Mouse (Mus musculus): ENCODE results near the gene Rapgef6. TPM values are rescaled to one million over a fixed set of nuclear protein-coding genes. Genes with fewer than 3 reads are reported as not detected.

Gene Rapgef6
- polyA plus RNA-seq, 1 experiment = 47.2 TPM

DNA sequence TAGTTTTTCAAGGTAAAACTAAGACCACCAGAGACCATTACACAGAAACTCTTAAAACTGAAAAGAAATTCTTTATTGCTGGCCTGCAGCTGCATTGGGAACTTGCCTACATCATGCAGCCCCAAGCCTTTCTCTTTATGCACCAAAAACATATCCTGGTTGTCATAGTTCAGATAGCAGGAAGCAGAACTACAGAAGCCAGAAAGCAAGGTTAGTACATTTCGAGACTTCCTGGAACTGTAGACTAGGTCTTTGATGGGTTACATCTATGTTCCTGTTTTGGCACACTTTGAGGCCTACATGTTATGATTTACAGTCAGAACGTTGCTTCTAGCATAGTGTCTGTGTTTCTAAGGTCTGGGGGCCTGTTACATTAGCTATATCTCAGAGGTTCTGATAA, 11.2 kb downstream of the Rapgef6 start:
- 3% methylated on average over 2 of the region's 2 CpGs for WGBS
- no peak overlapping the region for H3K4me3 ChIP-seq (ENCODE audit: extremely low read depth, insufficient read depth, insufficient read length)
- DNase-seq (ENCODE audit: low read depth in 1 of 2, low spot score in 2 of 2) = peak in 1 of 2 experiments; percentile 52
- H3K27ac ChIP-seq (ENCODE audit: insufficient read depth, low read length) = no peak overlapping the region
- no peaks in the 10 kb centered on the region for H3K36me3 ChIP-seq (ENCODE audit: control insufficient read depth, insufficient read depth, low read length)
- H3K4me1 ChIP-seq (ENCODE audit: control insufficient read depth, insufficient read depth, insufficient read length) = peaks cover 11% of the 10 kb centered on the region
- TF ChIP-seq CTCF (IDR thresholded peaks at IDR 0.05; ENCODE audit: extremely low read depth, insufficient read depth, insufficient read length, insufficient replicate concordance) (no peak), POLR2A (IDR thresholded peaks at IDR 0.05; ENCODE audit: low read depth, low read length) (no peak)
- H3K27me3 ChIP-seq (ENCODE audit: control insufficient read depth, insufficient read depth, low read length) = no peaks in the 10 kb centered on the region

- no peak overlapping the region for H3K27ac ChIP-seq (ENCODE audit: insufficient read depth, low read length)
- H3K4me1 ChIP-seq (ENCODE audit: control insufficient read depth, insufficient read depth, insufficient read length) = peaks cover 11% of the 10 kb centered on the region
- H3K36me3 ChIP-seq (ENCODE audit: control insufficient read depth, insufficient read depth, low read length) = no peaks in the 10 kb centered on the region
- H3K4me3 ChIP-seq (ENCODE audit: extremely low read depth, insufficient read depth, insufficient read length) = no peak overlapping the region
- no peaks in the 10 kb centered on the region for H3K27me3 ChIP-seq (ENCODE audit: control insufficient read depth, insufficient read depth, low read length)
- peak; percentile 49 to 76 for DNase-seq (ENCODE audit: low read depth in 1 of 2, low spot score in 2 of 2)
- WGBS = 36% methylated on average over 6 of the region's 6 CpGs
- no peak for TF ChIP-seq POLR2A (IDR thresholded peaks at IDR 0.05; ENCODE audit: low read depth, low read length)
- TF ChIP-seq CTCF (IDR thresholded peaks at IDR 0.05; ENCODE audit: extremely low read depth, insufficient read depth, insufficient read length, insufficient replicate concordance) = peak; percentile 68; the same call in 1 of the 2 replicates
Measured at GRCm38 (mm10) chr11:54534871-54535270, 12.2 kb downstream of the Rapgef6 start.

GRCm38 (mm10) chr11:54539031-54539430, 16.4 kb downstream of the Rapgef6 start:
- no peak for TF ChIP-seq POLR2A (IDR thresholded peaks at IDR 0.05; ENCODE audit: low read depth, low read length)
- no peak for TF ChIP-seq CTCF (IDR thresholded peaks at IDR 0.05; ENCODE audit: extremely low read depth, insufficient read depth, insufficient read length, insufficient replicate concordance)

DNA sequence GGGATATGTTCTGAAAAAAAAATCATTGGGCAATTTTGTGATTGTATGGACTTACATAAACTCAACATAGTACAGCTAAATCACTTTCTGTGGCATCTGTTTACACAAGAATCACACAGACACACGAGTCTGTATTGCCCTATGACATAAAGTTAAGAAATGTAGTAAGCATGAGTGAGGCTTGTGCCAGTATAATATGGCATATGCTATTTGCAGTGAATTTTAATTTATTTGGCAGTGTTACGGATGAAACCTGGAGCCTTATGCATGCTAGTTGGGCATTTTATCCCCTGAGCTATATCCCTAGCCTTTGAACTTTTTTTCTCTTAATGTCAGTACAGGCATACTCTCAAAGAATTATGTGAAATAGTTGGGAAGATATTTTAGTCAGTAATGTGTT, 16.8 kb downstream of the Rapgef6 start:
- no peak for TF ChIP-seq CTCF (IDR thresholded peaks at IDR 0.05; ENCODE audit: extremely low read depth, insufficient read depth, insufficient read length, insufficient replicate concordance)
- TF ChIP-seq POLR2A (IDR thresholded peaks at IDR 0.05; ENCODE audit: low read depth, low read length) = no peak
- H3K27ac ChIP-seq (ENCODE audit: insufficient read depth, low read length) = no peak overlapping the region
- peaks cover 3% of the 10 kb centered on the region; the same call in 1 of the 2 replicates for H3K4me1 ChIP-seq (ENCODE audit: control insufficient read depth, insufficient read depth, insufficient read length)

More at GRCm38 (mm10) chr11:54539031-54539430, 16.4 kb downstream of the Rapgef6 start:
- H3K4me1 ChIP-seq (ENCODE audit: control insufficient read depth, insufficient read depth, insufficient read length) = peaks cover 5% of the 10 kb centered on the region
- no peak for DNase-seq (ENCODE audit: low read depth in 1 of 2, low spot score in 2 of 2)
- no peaks in the 10 kb centered on the region for H3K27me3 ChIP-seq (ENCODE audit: control insufficient read depth, insufficient read depth, low read length)
- no peak overlapping the region for H3K27ac ChIP-seq (ENCODE audit: insufficient read depth, low read length)
- H3K36me3 ChIP-seq (ENCODE audit: control insufficient read depth, insufficient read depth, low read length) = no peaks in the 10 kb centered on the region
- WGBS = 77% methylated on average over 2 of the region's 2 CpGs
- H3K4me3 ChIP-seq (ENCODE audit: extremely low read depth, insufficient read depth, insufficient read length) = no peak overlapping the region

GRCm38 (mm10) chr11:54540328-54540727, 17.7 kb downstream of the Rapgef6 start:
- no peaks in the 10 kb centered on the region; the same call in 1 of the 2 replicates for H3K36me3 ChIP-seq (ENCODE audit: control insufficient read depth, insufficient read depth, low read length)
- no peaks in the 10 kb centered on the region for H3K27me3 ChIP-seq (ENCODE audit: control insufficient read depth, insufficient read depth, low read length)
- peaks cover 3% of the 10 kb centered on the region; the same call in 1 of the 2 replicates for H3K4me1 ChIP-seq (ENCODE audit: control insufficient read depth, insufficient read depth, insufficient read length)
- TF ChIP-seq POLR2A (IDR thresholded peaks at IDR 0.05; ENCODE audit: low read depth, low read length) = no peak
- no peak for TF ChIP-seq CTCF (IDR thresholded peaks at IDR 0.05; ENCODE audit: extremely low read depth, insufficient read depth, insufficient read length, insufficient replicate concordance)
- no peak overlapping the region for H3K4me3 ChIP-seq (ENCODE audit: extremely low read depth, insufficient read depth, insufficient read length)
- DNase-seq (ENCODE audit: low read depth in 1 of 2, low spot score in 2 of 2) = no peak
- H3K27ac ChIP-seq (ENCODE audit: insufficient read depth, low read length) = no peak overlapping the region

More for the DNA sequence above, 16.8 kb downstream of the Rapgef6 start:
- Histone ChIP-seq H3K4me3 (ENCODE audit: extremely low read depth, insufficient read depth, insufficient read length) (no peak overlapping the region), H3K36me3 (ENCODE audit: control insufficient read depth, insufficient read depth, low read length) (no peaks in the 10 kb centered on the region), H3K27me3 (ENCODE audit: control insufficient read depth, insufficient read depth, low read length) (no peaks in the 10 kb centered on the region)
- WGBS = 85% methylated on average over 2 of the region's 2 CpGs
- no peak for DNase-seq (ENCODE audit: low read depth in 1 of 2, low spot score in 2 of 2)

GRCm38 (mm10) chr11:54542414-54542813, 19.8 kb downstream of the Rapgef6 start:
- DNase-seq (ENCODE audit: low read depth in 1 of 2, low spot score in 2 of 2) = no peak
- Histone ChIP-seq H3K36me3 (ENCODE audit: control insufficient read depth, insufficient read depth, low read length) (no peaks in the 10 kb centered on the region; the same call in none of the 2 replicates), H3K27ac (ENCODE audit: insufficient read depth, low read length) (no peak overlapping the region), H3K4me3 (ENCODE audit: extremely low read depth, insufficient read depth, insufficient read length) (no peak overlapping the region), H3K27me3 (ENCODE audit: control insufficient read depth, insufficient read depth, low read length) (no peaks in the 10 kb centered on the region), H3K4me1 (ENCODE audit: control insufficient read depth, insufficient read depth, insufficient read length) (peaks cover 3% of the 10 kb centered on the region; the same call in 1 of the 2 replicates)
- TF ChIP-seq CTCF (IDR thresholded peaks at IDR 0.05; ENCODE audit: extremely low read depth, insufficient read depth, insufficient read length, insufficient replicate concordance) (no peak), POLR2A (IDR thresholded peaks at IDR 0.05; ENCODE audit: low read depth, low read length) (no peak)

DNA sequence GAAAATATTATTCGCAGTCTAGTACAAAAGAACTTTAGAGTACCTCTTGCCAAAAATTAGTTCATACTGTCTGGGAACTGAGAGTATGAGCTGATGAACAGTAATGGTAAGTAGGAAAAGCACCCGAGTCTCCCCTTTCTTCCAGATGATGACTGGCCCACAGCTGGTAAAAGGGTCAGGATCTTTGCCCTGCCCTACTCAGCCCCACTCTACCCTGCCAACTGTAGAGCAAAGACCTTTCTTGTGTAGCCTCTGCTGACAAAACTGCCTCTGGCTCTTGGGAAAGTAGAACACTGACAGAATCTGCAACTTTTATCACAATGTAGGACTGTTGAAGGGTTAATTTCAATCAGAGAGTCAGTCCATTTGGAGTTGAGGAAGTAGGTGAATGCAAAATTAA, 32.3 kb downstream of the Rapgef6 start:
- no peak overlapping the region for H3K4me3 ChIP-seq (ENCODE audit: extremely low read depth, insufficient read depth, insufficient read length)
- TF ChIP-seq CTCF (IDR thresholded peaks at IDR 0.05; ENCODE audit: extremely low read depth, insufficient read depth, insufficient read length, insufficient replicate concordance) = no peak
- no peak for TF ChIP-seq POLR2A (IDR thresholded peaks at IDR 0.05; ENCODE audit: low read depth, low read length)
- no peaks in the 10 kb centered on the region for H3K4me1 ChIP-seq (ENCODE audit: control insufficient read depth, insufficient read depth, insufficient read length)
- no peak for DNase-seq (ENCODE audit: low read depth in 1 of 2, low spot score in 2 of 2)
- WGBS = 85% methylated on average over 2 of the region's 2 CpGs
- peaks cover 2% of the 10 kb centered on the region; the same call in 1 of the 2 replicates for H3K36me3 ChIP-seq (ENCODE audit: control insufficient read depth, insufficient read depth, low read length)
- no peak overlapping the region for H3K27ac ChIP-seq (ENCODE audit: insufficient read depth, low read length)
- no peaks in the 10 kb centered on the region for H3K27me3 ChIP-seq (ENCODE audit: control insufficient read depth, insufficient read depth, low read length)

All from spleen, adult 2 months (tissue).